Mouse (Mus musculus) heart, adult 18-20 months (tissue): ENCODE data around the gene Cntn1. TPM values are rescaled to one million over a fixed set of nuclear protein-coding genes. Genes with fewer than 3 reads are reported as not detected.

ENCODE experiments used
- DNase-seq, 2 experiments: peaks; one replicate each; pipeline ENCODE4 v3.0.0; 2021 to 2022; ENCODE audit warnings: mixed read lengths in 1 of 2
- long read RNA-seq, 2 experiments: library from polyadenylated mRNA; stranded (forward); transcript quantifications; one replicate each; pipeline ENCODE4 v2.0.0; 2021
- total RNA-seq, 2 experiments: library from RNA; stranded (reverse); gene quantifications; 2 replicates each; pipeline ENCODE4 v1.2.3; 2021

Gene Cntn1
- total RNA-seq, result under 1 TPM in 1 of 2 experiments, not detected in 1; 0.10 TPM
- long read RNA-seq, experiment 1, result 0 reads
- long read RNA-seq, experiment 2, result 0 reads

- peak in 1 of 2 experiments; percentile 1 for DNase-seq
These were observed at the start of gene Cntn1 for GRCm38 (mm10) chr15:92050996-92051352. Gene Cntn1, plus strand, starts transcription at chr15:92051165.

- DNase-seq, result no peak
These were observed 49.5 kb upstream of the Cntn1 start for GRCm38 (mm10) chr15:92001431-92001830.

GRCm38 (mm10) chr15:92012165-92013083 is 38.5 kb upstream of the Cntn1 start:
- DNase-seq, result no peak

GRCm38 (mm10) chr15:92034111-92034510 is 16.9 kb upstream of the Cntn1 start:
- DNase-seq, result no peak

- no peak for DNase-seq
These were observed 8.4 kb upstream of the Cntn1 start for GRCm38 (mm10) chr15:92042538-92042937.

GRCm38 (mm10) chr15:92046042-92046441 is 4.9 kb upstream of the Cntn1 start:
- DNase-seq, result no peak

- DNase-seq, result no peak
These were observed 2.9 kb upstream of the Cntn1 start for GRCm38 (mm10) chr15:92048031-92048430.

- DNase-seq, result no peak
These were observed 2.4 kb upstream of the Cntn1 start for GRCm38 (mm10) chr15:92048531-92048930.

- DNase-seq, result peak in 1 of 2 experiments; percentile 0
These were observed 578 bp downstream of the Cntn1 start for GRCm38 (mm10) chr15:92051353-92052132.

- peak in 1 of 2 experiments; percentile 1 for DNase-seq
These were observed 1.1 kb downstream of the Cntn1 start for GRCm38 (mm10) chr15:92052133-92052463.

GRCm38 (mm10) chr15:92057553-92057952 is 6.6 kb downstream of the Cntn1 start:
- DNase-seq, result no peak

- DNase-seq, result no peak
These were observed 10.0 kb downstream of the Cntn1 start for GRCm38 (mm10) chr15:92060986-92061385.

GRCm38 (mm10) chr15:92079416-92079815 is 28.5 kb downstream of the Cntn1 start:
- no peak for DNase-seq

GRCm38 (mm10) chr15:92085876-92086275 is 34.9 kb downstream of the Cntn1 start:
- no peak for DNase-seq

GRCm38 (mm10) chr15:92087691-92088286 is 36.8 kb downstream of the Cntn1 start:
- DNase-seq, result no peak

- no peak for DNase-seq
These were observed 39.8 kb downstream of the Cntn1 start for GRCm38 (mm10) chr15:92090787-92091186.

- no peak for DNase-seq
These were observed 41.1 kb downstream of the Cntn1 start for GRCm38 (mm10) chr15:92092041-92092440.

- no peak for DNase-seq
These were observed 48.6 kb downstream of the Cntn1 start for GRCm38 (mm10) chr15:92099410-92100174.

- DNase-seq, result no peak
These were observed 51.0 kb downstream of the Cntn1 start for GRCm38 (mm10) chr15:92101956-92102355.

GRCm38 (mm10) chr15:92112455-92112854 is 61.5 kb downstream of the Cntn1 start:
- DNase-seq, result no peak

GRCm38 (mm10) chr15:92132936-92133335 is 82.0 kb downstream of the Cntn1 start:
- DNase-seq, result no peak

GRCm38 (mm10) chr15:92134254-92134653 is 83.3 kb downstream of the Cntn1 start:
- no peak for DNase-seq
